Mouse (Mus musculus) bone marrow macrophage, adult 2 months (primary cell): ENCODE measurements at regions not wholly inside any gene's neighbourhood (a gene's known extent, or its start where the extent isn't known, plus 50 kb on each side); places are given as distances from the start of the nearest gene placed in this dataset.

Source experiments
- CTCF ChIP-seq: IDR thresholded peaks from 2 replicates; pipeline ENCODE4 v1.5.1; 2012; ENCODE audit warnings: low read depth, mild to moderate bottlenecking, low read length, moderate library complexity
- POLR2A ChIP-seq: IDR thresholded peaks from 2 replicates; pipeline ENCODE4 v1.6.1; 2012; ENCODE audit warnings: mild to moderate bottlenecking, low read depth, low read length, borderline replicate concordance

DNA sequence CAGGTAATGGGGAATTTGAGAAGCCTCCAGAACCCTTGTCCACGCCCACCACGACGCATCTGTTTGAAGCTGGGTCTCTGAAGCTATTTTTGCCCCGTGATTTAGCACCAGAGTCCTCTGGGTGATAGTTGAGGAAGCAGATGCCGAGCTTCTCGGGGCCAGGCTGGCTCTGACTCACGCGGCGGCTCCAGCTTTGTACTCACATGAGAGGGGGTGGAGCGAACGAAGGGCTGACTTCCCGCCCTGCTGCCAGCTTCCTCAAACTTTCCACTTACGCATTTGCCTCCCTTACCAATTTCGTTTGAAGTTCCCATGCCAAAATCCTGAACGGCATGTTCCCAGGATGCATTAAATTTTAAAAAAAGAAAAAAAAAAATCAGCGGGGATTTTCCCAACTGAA, 74.1 kb upstream of the Hnrnpa3 start:
- no peak for TF ChIP-seq POLR2A
- TF ChIP-seq CTCF: no peak
